Mouse (Mus musculus) limb, embryonic 11.5 days (tissue): ENCODE results near the gene Nmi. TPM values are rescaled to one million over a fixed set of nuclear protein-coding genes. Genes with fewer than 3 reads are reported as not detected.

Experiments used
- ATAC-seq: fragments of 200-750 bp; cut with Nextera tagmentation; 2 replicates; pipeline ENCODE4 v1.8.0; 2017; ENCODE audit warnings: low read depth; ENCODE audit not compliant: insufficient number of reproducible peaks, low FRiP score, low TSS enrichment
- DNase-seq: peaks from one replicate; pipeline ENCODE4 v3.0.0-alpha.2; 2015; ENCODE audit warnings: low spot score
- H3K27ac ChIP-seq: fragments of 300-500 bp; sonication (generic); replicated peaks from 2 replicates; pipeline ENCODE4 v1.5.1; 2014; ENCODE audit warnings: low read depth, mild to moderate bottlenecking, low read length
- H3K27me3 ChIP-seq: fragments of 300-500 bp; sonication (generic); 2 replicates; pipeline ENCODE4 v1.6.1; 2014; ENCODE audit warnings: mild to moderate bottlenecking, low read length, mixed read lengths; ENCODE audit not compliant: control insufficient read depth, insufficient read depth
- H3K36me3 ChIP-seq: fragments of 300-500 bp; sonication (generic); 2 replicates; pipeline ENCODE4 v1.6.1; 2014; ENCODE audit warnings: mild to moderate bottlenecking, low read length, moderate library complexity, mixed read lengths; ENCODE audit not compliant: control insufficient read depth, insufficient read depth
- H3K4me1 ChIP-seq: fragments of 300-500 bp; sonication (generic); 2 replicates; pipeline ENCODE4 v1.6.1; 2014; ENCODE audit warnings: low read length, mixed read lengths; ENCODE audit not compliant: control insufficient read depth, insufficient read depth
- H3K4me2 ChIP-seq: fragments of 300-500 bp; sonication (generic); 2 replicates; pipeline ENCODE4 v1.6.1; 2014; ENCODE audit warnings: low read depth, mild to moderate bottlenecking, moderate library complexity; ENCODE audit not compliant: severe bottlenecking
- H3K4me3 ChIP-seq: fragments of 300-500 bp; sonication (generic); 2 replicates; pipeline ENCODE4 v1.5.1; 2014; ENCODE audit warnings: low read depth, low read length
- H3K9ac ChIP-seq: fragments of 300-500 bp; sonication (generic); 2 replicates; pipeline ENCODE4 v1.6.1; 2014; ENCODE audit warnings: mild to moderate bottlenecking, low read length
- H3K9me3 ChIP-seq: fragments of 300-500 bp; sonication (generic); 2 replicates; pipeline ENCODE4 v1.6.1; 2016; ENCODE audit warnings: low read length; ENCODE audit not compliant: control insufficient read depth
- WGBS: fragments of 180-500 bp; shearing (Covaris S2); extraction: QIAGEN DNeasy Blood & Tissue Kit; methylation state at CpG from one replicate; pipeline ENCODE4 v1.1.7; 2014; 5-methylcytosine and 5-hydroxymethylcytosine counted together
- polyA plus RNA-seq: library from polyadenylated mRNA; unstranded; fragments of >200 nt; fragmentation: Nextera tagmentation; extraction: Ambion mirVana; gene quantifications from 2 replicates; pipeline ENCODE4 v1.2.1, GENCODE M21; 2014

The Nmi gene
- polyA plus RNA-seq, 1 experiment from 2014 or later = 8.3 TPM

GRCm38 (mm10) chr2:51970897-51971296 lies 2.4 kb downstream of the Nmi start:
- 98% methylated on average over 4 of the region's 4 CpGs for WGBS
- no peak overlapping the region for H3K27ac ChIP-seq
- no peak for DNase-seq

GRCm38 (mm10) chr2:51967288-51967687 lies 6.0 kb downstream of the Nmi start:
- no peak for DNase-seq
- no peaks in the 10 kb centered on the region for H3K36me3 ChIP-seq

More at GRCm38 (mm10) chr2:51970897-51971296, 2.4 kb downstream of the Nmi start:
- no peak overlapping the region for H3K9ac ChIP-seq
- ATAC-seq = no peak
- no peak overlapping the region for H3K4me2 ChIP-seq
- H3K4me1 ChIP-seq = no peaks in the 10 kb centered on the region
- no peaks in the 10 kb centered on the region for H3K27me3 ChIP-seq
- H3K4me3 ChIP-seq = no peak overlapping the region
- no peaks in the 10 kb centered on the region for H3K36me3 ChIP-seq
- H3K9me3 ChIP-seq = no peaks in the 10 kb centered on the region

GRCm38 (mm10) chr2:51953648-51954204 lies 19.6 kb downstream of the Nmi start:
- no peak for ATAC-seq
- no peaks in the 10 kb centered on the region for H3K27me3 ChIP-seq
- H3K27ac ChIP-seq = no peak overlapping the region
- no peak overlapping the region for H3K9ac ChIP-seq
- no peak overlapping the region for H3K4me2 ChIP-seq
- no peaks in the 10 kb centered on the region; the same call in 1 of the 2 replicates for H3K9me3 ChIP-seq
- no peak for DNase-seq
- 87% methylated on average over 7 of the region's 7 CpGs for whole genome bisulfite sequencing
- H3K36me3 ChIP-seq = no peaks in the 10 kb centered on the region
- H3K4me1 ChIP-seq = no peaks in the 10 kb centered on the region
- no peak overlapping the region for H3K4me3 ChIP-seq

More at GRCm38 (mm10) chr2:51967288-51967687, 6.0 kb downstream of the Nmi start:
- H3K9ac ChIP-seq = no peak overlapping the region
- no peaks in the 10 kb centered on the region for H3K4me1 ChIP-seq
- no peaks in the 10 kb centered on the region for H3K9me3 ChIP-seq
- no peak overlapping the region for H3K27ac ChIP-seq
- no peaks in the 10 kb centered on the region for H3K27me3 ChIP-seq
- 84% methylated on average over 3 of the region's 3 CpGs for WGBS
- H3K4me2 ChIP-seq = no peak overlapping the region
- H3K4me3 ChIP-seq = no peak overlapping the region
- no peak for ATAC-seq

GRCm38 (mm10) chr2:51950876-51951275 lies 22.4 kb downstream of the Nmi start:
- Histone ChIP-seq H3K4me2 (no peak overlapping the region), H3K9ac (no peak overlapping the region), H3K27me3 (no peaks in the 10 kb centered on the region), H3K4me3 (no peak overlapping the region), H3K36me3 (no peaks in the 10 kb centered on the region), H3K4me1 (no peaks in the 10 kb centered on the region), H3K27ac (no peak overlapping the region), H3K9me3 (no peaks in the 10 kb centered on the region)
- ATAC-seq (no peak), DNase-seq (no peak)
- WGBS = 40% methylated on average over 1 of the region's 1 CpGs

- ATAC-seq (no peak), DNase-seq (no peak)
- no peak overlapping the region for H3K4me2 ChIP-seq
- H3K4me3 ChIP-seq = no peak overlapping the region
- H3K27me3 ChIP-seq = no peaks in the 10 kb centered on the region
- H3K27ac ChIP-seq = no peak overlapping the region
- no peaks in the 10 kb centered on the region for H3K36me3 ChIP-seq
- 90% methylated on average over 6 of the region's 6 CpGs for WGBS
- no peaks in the 10 kb centered on the region for H3K9me3 ChIP-seq
- no peak overlapping the region for H3K9ac ChIP-seq
- no peaks in the 10 kb centered on the region for H3K4me1 ChIP-seq
Measured at GRCm38 (mm10) chr2:51948105-51948830, 25.0 kb downstream of the Nmi start.

- H3K4me2 ChIP-seq = no peak overlapping the region
- H3K9me3 ChIP-seq = no peaks in the 10 kb centered on the region
- H3K4me3 ChIP-seq = no peak overlapping the region
- ATAC-seq = no peak
- no peak for DNase-seq
- H3K27me3 ChIP-seq = no peaks in the 10 kb centered on the region
- no peak overlapping the region for H3K27ac ChIP-seq
- no peaks in the 10 kb centered on the region for H3K36me3 ChIP-seq
- no peak overlapping the region for H3K9ac ChIP-seq
- WGBS = 76% methylated on average over 2 of the region's 2 CpGs
- H3K4me1 ChIP-seq = no peaks in the 10 kb centered on the region
Measured at GRCm38 (mm10) chr2:51945812-51946211, 27.5 kb downstream of the Nmi start.

GRCm38 (mm10) chr2:51941832-51942231 lies 31.5 kb downstream of the Nmi start:
- no peak for ATAC-seq
- no peaks in the 10 kb centered on the region for H3K36me3 ChIP-seq
- no peak overlapping the region for H3K4me2 ChIP-seq
- no peak for DNase-seq
- no peaks in the 10 kb centered on the region for H3K4me1 ChIP-seq
- no peak overlapping the region for H3K4me3 ChIP-seq
- WGBS = 90% methylated on average over 7 of the region's 7 CpGs
- no peaks in the 10 kb centered on the region for H3K9me3 ChIP-seq
- H3K9ac ChIP-seq = no peak overlapping the region
- H3K27ac ChIP-seq = no peak overlapping the region
- no peaks in the 10 kb centered on the region for H3K27me3 ChIP-seq

- Histone ChIP-seq H3K27me3 (no peaks in the 10 kb centered on the region), H3K4me2 (no peak overlapping the region), H3K27ac (no peak overlapping the region), H3K9ac (no peak overlapping the region), H3K9me3 (no peaks in the 10 kb centered on the region), H3K4me3 (no peak overlapping the region), H3K4me1 (0 out of 2 replicates have a peak, but pooled peaks cover 2% of the 10 kb centered on the region), H3K36me3 (no peaks in the 10 kb centered on the region)
- no peak for ATAC-seq
- no peak for DNase-seq
- 80% methylated on average over 3 of the region's 3 CpGs for whole genome bisulfite sequencing
Measured at GRCm38 (mm10) chr2:51938750-51939149, 34.5 kb downstream of the Nmi start.
